Mouse (Mus musculus): ENCODE measurements around the gene Inka1. TPM values are rescaled to one million over a fixed set of nuclear protein-coding genes. Genes with fewer than 3 reads are reported as not detected.
A peak's percentile ranks its signal among the peaks of the same experiment; 100 is the strongest.
"Not testable (repeated sequence)": the region's sequence is repeated elsewhere in the genome, so short reads cannot be mapped to it uniquely, and the experiment has no call there.

The Inka1 gene
- polyA plus RNA-seq (2012; rRNA removed), result 3.0 and 3.4 TPM in 2 replicates

DNA sequence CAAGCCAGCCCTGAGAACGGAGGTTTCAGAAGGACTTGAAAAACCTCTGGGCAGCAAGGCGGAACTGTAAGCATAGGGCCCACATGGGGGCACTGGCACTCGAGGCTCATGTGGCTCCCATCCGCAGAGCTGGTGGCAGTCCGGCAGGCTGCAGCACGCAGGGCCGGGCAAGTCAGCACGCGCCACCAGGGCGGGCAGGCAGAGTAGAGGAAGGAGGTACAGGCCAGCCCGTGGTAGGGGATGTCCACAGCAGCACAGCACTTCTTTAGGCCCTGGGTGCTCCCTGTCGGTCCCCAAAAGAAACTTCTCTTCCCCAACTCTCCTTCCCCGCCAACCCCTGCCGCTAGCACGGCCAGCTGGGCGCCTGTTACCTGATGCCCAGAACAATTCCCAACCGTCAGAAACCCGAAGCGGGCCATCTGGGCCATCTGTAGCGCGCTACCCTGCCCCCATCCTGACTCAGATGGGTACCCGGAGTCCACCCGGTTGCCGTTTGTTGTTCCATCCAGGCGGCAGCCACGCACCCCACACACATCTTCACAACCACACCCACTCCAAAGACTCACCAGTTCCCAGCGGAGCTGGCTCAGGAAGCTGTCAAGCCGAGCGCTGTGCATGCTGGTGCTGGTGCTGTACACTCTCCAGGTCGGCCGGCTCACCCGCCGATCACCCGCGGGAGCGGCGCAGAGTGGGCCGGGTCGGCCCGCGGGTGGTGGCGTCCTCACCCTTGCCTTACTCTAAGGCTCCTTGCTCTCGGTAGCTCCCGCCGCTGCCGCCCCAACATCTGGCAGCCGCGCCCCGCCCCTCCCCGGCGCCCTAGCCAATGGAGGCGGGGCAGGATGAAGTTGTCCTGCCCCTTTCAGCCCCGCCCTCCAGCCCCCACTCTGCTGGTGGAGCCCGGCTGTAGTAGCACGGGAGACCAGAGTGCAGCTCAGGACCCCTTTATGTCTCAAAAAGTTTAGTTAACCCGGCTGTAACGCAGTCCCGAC, at the start of gene Inka1:
TSS of gene Inka1 (minus strand) at position 749 of the 989 bp plus-strand sequence.
- DNase-seq (ENCODE audit: low read depth, low spot score), result no peak
- WGBS, result 3% methylated on average over 58 of the region's 58 CpGs

DNA sequence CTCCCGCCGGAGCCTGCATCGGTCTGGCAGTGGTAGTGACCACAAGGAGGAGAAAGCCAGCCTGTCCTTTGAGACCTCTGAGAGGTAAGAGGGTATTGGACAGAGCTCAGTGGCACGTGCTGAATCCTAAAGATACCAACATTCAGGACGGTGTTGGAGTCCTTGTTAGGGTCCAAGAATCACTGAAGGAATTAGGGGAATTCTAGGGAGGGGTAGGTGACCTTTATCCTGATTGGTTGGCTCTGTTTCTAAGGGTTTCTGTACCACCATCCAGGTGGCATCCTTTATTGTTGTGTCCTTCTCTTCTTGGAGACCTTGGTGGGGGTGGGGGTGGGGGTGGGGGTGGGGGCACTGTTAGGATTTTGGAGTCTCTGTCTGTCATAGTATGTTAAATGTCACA, 46.4 kb upstream of the Inka1 start:
- DNase-seq (ENCODE audit: low read depth, low spot score), result no peak
- WGBS, result 94% methylated on average over 5 of the region's 5 CpGs

DNA sequence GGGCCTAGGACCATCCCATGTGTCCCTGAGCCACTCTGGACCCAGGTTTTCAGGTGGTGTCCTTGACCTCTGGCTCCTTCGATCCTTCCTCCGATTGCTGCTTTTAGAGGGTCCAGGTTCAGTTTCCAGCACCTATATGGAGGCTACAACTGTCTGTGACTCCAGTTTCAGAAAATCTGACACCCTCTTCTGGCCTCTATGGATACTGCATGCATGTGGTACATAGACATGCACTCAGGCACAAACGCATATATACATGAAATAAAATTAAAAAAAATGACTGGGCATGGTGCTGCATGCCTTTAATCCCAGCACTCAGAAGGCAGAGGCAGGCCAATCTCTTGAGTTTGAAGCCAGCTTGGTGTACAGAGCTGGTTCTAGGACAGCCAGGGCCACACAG, 42.2 kb upstream of the Inka1 start:
- WGBS, result over 99% methylated on average over 3 of the region's 3 CpGs
- DNase-seq (ENCODE audit: low read depth, low spot score), result no peak

DNA sequence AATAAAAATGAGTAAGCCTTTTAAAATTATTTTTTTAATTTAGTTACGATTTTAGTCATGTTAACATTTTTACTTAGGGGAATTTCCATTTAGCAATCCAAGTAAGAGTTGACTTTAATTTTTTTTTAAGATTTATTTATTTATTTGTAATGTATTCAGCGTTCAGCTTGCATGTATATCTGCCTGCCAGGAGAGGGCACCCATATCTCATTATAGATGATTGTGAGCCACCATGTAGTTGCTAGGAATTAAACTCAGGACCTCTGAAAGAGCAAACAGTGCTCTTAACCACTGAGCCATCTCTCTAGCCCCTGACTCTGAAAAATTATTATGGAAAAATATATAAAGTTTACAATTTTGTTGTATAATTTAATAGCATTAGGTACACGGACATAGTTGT, 40.9 kb upstream of the Inka1 start:
- DNase-seq (ENCODE audit: low read depth, low spot score), result no peak
- WGBS, result 79% methylated on average over 3 of the region's 3 CpGs

DNA sequence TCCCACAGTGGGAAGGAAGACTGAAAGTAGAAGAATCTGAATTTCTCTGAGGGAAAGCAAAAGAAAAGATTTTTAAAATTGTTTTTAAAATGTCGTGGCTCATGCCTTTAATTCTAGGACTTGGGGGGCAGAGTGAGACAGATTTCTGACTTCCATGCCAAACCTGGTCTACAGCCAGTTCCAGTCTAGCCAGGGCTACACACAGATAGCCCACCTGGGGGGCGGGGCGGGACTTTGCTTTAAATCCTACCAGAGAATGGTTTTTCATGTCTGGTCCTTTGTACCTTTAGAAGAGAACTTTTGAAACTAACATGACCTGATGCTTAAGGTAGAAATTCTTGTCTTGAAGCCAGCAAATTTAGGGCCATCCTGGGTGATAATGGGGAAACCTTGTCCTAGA, 37.5 kb upstream of the Inka1 start:
- 87% methylated on average over 3 of the region's 3 CpGs for WGBS
- no peak for DNase-seq (ENCODE audit: low read depth, low spot score)

DNA sequence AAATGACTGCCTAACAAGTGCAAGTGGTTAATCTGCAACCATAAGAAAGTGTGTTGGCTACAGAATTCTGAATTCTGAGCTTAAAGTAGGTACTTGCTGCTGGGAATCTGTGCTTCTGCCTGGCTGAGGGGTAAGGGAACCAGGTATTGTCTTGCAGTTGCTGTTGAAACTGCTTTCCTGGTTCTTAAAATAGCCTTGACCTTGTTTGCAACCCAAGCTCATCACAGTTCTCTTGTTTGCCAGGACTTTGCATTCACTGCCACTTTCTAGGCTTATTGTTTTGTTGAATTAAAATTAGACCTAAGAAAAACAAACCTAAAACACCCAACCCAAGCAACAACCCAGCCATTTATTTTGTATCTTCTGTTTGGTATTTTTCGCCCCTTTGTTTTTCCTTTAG, 35.1 kb upstream of the Inka1 start:
- no peak for DNase-seq (ENCODE audit: low read depth, low spot score)
- 94% methylated on average over 1 of the region's 1 CpGs for WGBS

DNA sequence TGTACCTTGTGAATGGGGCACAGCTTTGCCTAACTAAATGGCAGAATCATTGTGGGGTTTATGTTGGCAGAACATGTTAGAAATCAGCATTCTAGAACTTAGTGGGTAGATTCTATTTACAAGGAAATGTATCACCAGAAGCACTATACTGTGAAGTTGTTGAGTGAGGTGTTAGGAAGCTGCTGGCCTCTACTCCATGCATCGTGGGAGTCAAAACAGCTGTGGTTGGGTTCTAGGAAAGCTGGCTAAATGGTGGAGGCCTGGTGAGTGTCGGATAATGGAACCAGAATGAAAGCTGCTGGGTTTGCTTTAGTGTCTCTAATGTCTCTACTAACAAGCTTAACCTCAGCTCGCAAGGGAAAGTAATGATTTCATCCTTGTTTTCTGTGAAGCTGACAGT, 31.4 kb upstream of the Inka1 start:
- DNase-seq (ENCODE audit: low read depth, low spot score), result no peak
- WGBS, result 83% methylated on average over 3 of the region's 3 CpGs

DNA sequence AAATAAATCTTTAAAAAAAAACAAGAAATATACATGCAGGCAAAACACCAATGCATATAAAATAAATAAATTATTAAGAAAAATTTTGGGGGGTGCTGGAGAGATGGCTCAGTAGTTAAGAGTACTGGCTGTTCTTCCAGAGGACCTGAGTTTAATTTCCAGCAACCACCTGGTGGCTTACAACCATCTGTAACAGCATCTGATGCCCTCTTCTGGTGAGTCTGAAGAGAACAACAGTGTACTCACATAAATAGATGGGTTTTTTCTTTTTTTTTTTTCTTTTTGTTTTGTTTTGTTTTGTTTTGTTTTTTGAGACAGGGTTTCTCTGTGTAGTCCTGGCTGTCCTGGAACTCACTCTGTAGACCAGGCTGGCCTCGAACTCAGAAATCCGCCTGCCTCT, 27.9 kb upstream of the Inka1 start:
- 96% methylated on average over 2 of the region's 2 CpGs for WGBS
- DNase-seq (ENCODE audit: low read depth, low spot score), result not testable (repeated sequence)

DNA sequence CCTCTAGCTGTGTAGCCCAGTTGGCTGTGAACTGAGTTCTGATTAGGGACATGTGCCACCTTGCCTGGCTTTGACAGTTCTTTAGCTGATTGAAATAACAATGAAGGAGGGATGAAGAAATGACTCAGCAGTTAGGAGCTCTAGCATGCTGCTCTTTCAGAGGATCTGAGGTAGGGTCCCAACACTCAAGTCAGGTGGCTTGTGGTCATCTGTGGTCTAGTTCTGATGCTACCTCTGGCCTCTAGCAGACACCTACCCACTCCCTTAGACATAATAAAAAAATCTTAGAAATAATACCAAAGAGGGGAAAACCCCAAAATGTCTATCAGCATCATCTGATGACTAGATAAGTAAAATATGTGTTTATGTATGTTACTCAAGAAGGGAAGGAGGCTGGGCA, 24.7 kb upstream of the Inka1 start:
- no peak for DNase-seq (ENCODE audit: low read depth, low spot score)

DNA sequence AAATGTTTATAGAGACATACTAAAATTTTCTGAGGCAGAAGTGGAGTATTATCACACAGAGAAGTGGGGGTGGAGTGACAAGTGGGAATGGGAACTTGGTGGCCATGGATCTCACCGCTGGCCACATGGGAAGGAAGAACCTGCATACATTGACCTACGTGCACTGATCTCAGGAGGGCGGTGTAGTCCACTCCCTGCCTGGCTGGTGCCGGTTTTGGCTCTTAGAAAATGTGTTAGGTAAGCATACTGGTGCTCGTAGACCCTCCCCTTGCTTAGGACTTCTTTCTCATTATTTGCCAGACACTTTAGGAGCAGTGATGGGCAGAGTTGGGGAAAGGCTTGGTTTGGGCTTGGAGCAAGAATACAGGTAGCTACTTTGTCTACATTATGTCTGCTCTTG, 22.4 kb upstream of the Inka1 start:
- 43% methylated on average over 5 of the region's 5 CpGs for WGBS
- no peak for DNase-seq (ENCODE audit: low read depth, low spot score)

DNA sequence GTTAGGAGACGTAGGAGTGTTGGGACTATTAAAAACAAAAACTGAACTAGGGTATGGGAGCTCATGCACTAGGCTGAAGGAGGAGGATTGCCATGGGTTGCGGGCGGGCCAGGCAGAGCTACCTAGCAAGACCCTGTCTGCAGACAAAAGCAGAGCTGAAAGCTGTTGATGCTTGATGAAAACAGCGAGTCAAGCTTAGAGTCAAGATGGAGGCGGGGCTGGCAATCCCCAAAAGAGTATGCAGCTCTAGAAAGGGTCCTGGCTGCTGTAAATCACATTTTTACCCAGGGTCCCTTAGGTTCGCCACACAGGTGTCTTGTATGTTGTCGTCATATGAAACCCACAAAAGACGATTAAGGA, 17.8 kb upstream of the Inka1 start:
- DNase-seq (ENCODE audit: low read depth, low spot score), result no peak
- WGBS, result 12% methylated on average over 8 of the region's 8 CpGs

DNA sequence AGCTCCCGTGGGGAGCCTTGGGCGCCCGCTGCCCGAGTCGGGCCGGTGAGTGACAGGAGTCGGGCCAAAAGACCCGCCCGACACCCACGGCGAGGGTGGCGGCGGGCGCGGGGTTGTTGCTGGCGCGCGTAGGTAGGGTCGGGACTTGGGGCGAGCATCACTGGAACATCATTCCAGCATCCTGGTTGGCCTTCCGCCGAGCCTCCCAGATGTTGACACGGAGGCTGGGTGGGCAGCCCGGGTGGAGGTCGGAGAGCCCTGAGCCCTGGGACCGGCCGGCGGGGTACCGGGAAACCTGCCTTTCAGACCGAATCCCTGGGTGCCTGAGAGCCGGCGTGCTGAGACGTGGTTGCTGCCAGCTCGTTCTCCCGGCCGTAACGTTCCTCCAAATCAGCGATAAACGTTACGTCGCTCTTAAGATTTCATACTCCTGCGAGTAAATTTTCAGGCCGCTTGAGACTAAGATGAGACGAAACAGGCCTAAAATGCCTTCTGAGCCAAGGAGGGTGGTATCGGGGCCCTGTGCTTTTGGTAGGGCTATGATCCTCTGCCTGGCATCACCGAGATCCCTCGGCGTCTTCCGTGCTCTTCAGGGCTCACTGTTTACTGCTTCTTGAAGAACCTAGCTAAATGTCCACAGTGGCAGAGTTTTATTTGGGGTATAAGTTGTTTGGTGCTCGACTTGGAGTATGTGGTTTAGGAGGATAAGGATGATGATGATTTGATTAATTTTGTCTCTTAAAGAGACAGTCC, 17.3 kb upstream of the Inka1 start:
- WGBS, result 1% methylated on average over 49 of the region's 50 CpGs
- DNase-seq (ENCODE audit: low read depth, low spot score), result no peak

DNA sequence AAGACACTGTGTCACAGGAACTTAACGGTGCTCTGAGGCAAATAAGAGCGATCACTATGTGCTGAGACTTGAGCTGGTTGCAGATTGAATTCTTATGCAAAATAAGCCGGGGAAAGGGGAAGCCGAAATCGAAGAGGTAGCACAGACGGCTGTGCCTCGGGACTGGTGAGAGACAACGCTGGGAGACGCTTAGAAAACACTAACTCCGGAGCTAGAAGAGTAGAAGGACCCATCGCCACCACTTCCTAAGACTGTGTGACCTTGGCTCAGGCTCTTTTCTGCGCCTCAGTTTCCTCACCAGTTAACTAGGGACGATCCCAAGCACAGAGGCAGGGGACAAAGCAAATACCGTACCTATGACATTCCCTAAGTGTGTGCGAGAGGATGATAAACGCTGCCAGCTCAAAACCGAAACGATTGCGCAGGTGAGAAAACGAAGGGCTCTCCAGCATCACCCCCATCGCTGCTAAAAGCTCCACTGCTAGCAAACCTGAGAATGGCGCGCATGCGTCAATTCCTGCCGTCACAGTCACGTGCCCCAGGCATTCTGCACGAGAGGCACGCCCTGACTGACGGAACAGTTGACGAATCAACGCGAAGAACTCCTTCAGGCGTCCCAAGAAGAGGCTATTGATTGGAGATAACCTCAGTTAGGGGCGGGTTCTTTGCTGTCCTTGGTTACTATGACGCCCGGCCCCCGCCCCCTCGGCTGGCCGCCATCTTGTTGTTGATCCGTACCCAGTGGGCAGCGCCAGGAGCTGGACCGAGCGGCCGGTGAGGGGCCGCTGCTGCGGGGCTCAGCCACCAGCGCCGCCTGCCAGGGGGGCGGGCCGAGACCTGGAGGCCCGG, 16.5 kb upstream of the Inka1 start, which contains the start of gene Ip6k1:
TSS of gene Ip6k1 (plus strand) at position 580 of the 849 bp plus-strand sequence.
- DNase-seq (ENCODE audit: low read depth, low spot score), result peak; percentile 100
- WGBS, result under 1% methylated on average over 51 of the region's 51 CpGs

DNA sequence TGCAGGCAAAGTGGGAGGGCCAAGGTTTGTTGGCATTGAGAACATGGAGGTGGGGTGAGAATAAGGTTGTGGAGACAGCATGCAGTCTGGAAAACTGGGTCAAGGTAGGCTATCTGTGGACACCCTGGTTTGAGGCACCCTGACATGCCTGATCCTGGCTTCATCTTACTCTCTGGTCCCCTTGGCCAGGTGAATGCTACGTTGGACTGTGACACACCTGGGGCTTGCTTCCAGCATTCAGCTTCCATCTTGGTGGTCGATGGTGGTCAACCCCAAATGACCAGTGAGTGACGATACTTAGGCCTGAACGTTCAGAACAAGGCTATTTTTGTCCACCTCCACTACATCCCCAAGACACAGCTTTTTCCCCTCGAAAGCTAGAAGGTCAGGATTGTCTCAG, 10.4 kb upstream of the Inka1 start, which contains the start of gene Gm20662:
TSS of gene Gm20662 (plus strand) at position 301 of the 400 bp plus-strand sequence.
- 92% methylated on average over 5 of the region's 5 CpGs for WGBS
- no peak for DNase-seq (ENCODE audit: low read depth, low spot score)

DNA sequence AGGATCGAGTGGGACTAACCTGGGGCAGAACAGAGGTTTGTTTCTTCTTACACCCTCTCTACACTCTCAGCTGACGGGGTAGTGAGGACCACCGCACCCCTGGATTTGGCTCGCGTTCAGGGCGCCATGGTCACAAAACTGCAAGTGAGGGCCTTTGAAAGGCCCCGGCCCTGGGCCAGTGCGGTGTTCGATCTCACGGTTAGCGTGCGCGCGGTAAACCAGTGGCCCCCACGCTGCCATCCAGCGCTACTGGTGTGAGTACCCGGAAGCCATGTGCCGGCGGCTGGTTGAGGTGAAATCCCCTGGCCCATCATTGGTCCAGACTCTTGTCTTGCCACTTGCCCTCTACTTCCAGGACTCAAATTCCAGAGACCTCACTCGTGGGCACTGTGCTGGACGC, 9.8 kb upstream of the Inka1 start:
- WGBS, result 92% methylated on average over 21 of the region's 21 CpGs
- no peak for DNase-seq (ENCODE audit: low read depth, low spot score)

DNA sequence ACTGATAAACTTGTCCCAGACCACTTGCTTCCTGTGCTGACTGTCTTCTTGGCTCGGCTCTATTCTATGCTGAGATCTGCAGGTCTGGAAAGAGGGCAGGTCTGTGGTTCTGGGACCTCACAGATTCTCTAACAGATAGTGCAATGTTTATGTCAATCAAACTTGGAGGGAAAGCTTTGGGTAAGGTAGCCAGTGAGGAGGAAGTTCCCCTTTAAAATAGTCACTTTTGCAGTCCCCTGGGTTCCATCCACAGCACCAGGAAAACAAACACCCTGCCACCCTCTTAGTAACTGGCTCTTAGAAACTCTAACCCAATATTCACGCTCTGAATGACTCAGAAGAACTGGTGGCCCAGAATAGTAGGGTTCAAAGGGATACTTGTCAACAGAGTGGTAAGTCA, 8.8 kb upstream of the Inka1 start:
- no peak for DNase-seq (ENCODE audit: low read depth, low spot score)
- 62% methylated on average over 2 of the region's 2 CpGs for WGBS

DNA sequence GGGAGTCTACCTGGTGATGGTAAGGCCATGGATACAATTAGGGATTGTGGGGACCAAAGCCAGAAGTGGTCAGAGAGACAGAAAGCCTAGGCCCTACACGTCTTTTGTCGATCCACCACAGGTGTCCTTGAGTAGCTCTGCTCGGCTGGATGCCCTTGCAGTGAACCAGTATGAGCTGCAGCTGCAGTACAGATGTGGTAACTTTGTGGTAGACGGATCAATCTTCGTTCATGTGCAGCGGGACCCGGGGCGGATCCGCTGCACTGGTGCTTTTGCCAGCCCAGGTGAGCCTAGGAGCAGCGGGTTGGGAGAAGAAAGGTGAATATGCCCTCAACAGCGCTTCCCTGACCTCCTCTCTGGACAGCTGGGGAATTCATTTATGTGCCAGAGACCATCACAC, 7.3 kb upstream of the Inka1 start:
- DNase-seq (ENCODE audit: low read depth, low spot score), result no peak
- 90% methylated on average over 11 of the region's 11 CpGs for WGBS

DNA sequence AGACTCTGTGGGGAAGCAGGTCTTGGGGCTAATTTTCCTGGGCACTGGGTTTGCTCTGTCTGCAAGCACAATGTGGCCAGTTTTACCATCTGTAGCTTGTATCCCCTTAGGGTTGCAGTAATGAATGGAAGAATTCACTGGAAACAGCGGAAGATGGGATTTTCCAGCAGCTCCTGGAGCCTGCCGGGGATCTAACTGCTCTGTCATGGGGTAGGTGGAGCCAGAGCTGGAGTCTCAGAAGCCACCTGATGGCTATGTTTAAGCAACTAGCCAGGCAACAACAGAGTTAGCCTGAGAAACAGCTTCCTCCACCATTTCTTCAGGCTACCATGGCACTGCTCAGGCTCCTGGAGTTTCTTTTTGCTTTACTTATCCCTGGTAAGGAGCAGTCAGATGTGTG, 6.5 kb upstream of the Inka1 start, which contains the start of gene Cdhr4:
TSS of gene Cdhr4 (plus strand) at position 301 of the 400 bp plus-strand sequence.
- 73% methylated on average over 2 of the region's 2 CpGs for WGBS
- no peak for DNase-seq (ENCODE audit: low read depth, low spot score)

DNA sequence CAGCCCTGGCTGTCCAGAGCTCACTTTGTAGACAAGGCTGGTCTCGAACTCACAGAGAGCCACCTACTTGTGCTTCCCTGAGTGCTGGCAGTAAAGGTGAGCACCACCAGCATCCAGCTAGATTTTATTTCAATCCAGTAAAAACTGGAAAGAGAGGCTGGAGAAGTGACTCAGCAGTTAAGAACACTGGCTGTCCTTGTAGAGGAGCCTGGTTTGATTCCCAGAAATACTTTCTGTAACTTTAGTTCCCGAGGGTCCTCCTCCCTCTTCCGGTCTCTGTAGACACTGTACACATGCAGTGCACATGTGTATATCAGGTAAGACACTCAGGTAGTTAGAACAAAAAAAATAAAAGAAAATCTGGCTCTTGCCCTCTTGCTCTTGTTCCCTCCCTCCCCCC, 2.3 kb upstream of the Inka1 start:
- WGBS, result 50% methylated on average over 3 of the region's 3 CpGs
- DNase-seq (ENCODE audit: low read depth, low spot score), result no peak

DNA sequence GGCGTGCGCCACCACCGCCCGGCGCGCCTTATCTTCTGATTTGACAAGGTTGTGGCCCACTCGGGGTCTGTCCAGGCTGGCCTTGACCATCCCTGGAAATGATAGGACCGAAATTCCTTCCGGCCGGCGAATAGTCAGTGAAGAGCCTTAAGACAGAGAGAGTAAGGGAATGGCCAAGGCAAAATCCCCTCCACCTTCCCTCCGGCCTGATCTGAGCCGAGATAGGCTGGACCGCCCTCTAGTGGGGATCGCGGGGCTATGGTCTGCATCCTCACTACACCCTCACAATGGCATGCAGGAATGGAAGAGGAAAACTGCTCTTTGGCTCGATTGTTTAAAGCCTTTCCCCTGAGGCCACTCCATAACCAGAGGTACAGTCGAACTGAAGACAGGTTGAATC, 697 bp upstream of the Inka1 start:
- WGBS, result 3% methylated on average over 18 of the region's 18 CpGs
- no peak for DNase-seq (ENCODE audit: low read depth, low spot score)
